In genomic region chr10:86781641-86782040, GRCm38 (mm10) we compare ENCODE assay signal across 18 mouse cellular contexts. TPM values are rescaled to one million over a fixed set of nuclear protein-coding genes. Genes with fewer than 3 reads are reported as not detected.
DNase-seq lines count a peak whose midpoint lies in the region; ATAC-seq lines count a peak whose summit lies in the region.
"Had no signal": no experiment of that assay in that cellular context is flagged by ENCODE, and none has a peak within 500 bp of the region (broad histone marks: within the 10 kb centered on the region; RNA-seq: fewer than 3 reads in every experiment).

No protein-coding gene starts in this region.

- H3K4me3 ChIP-seq in heart, embryonic 12.5 days = no peak overlapping the region
- H3K4me3 ChIP-seq in megakaryocyte, embryonic 14.5 days (replicated peaks) = peak overlapping the region; percentile 76
- no peak overlapping the region for H3K4me3 ChIP-seq in midbrain, embryonic 12.5 days
- no peak overlapping the region for H3K4me3 ChIP-seq in stomach, embryonic 16.5 days (replicated peaks; ENCODE audit: low read length)
- H3K4me3 ChIP-seq: erythroblast, embryonic 14.5 days; liver, embryonic 12.5 days; lung, embryonic 15.5 days; stomach, embryonic 15.5 days had no signal

- no peaks in the 10 kb centered on the region for H3K27me3 ChIP-seq in heart, embryonic 12.5 days (replicated peaks)
- no peaks in the 10 kb centered on the region for H3K27me3 ChIP-seq in megakaryocyte, embryonic 14.5 days (replicated peaks)
- H3K27me3 ChIP-seq in midbrain, embryonic 12.5 days = peaks cover 29% of the 10 kb centered on the region
- H3K27me3 ChIP-seq in stomach, embryonic 16.5 days (ENCODE audit: control insufficient read depth, insufficient read depth, low read length) = no peaks in the 10 kb centered on the region
- H3K27me3 ChIP-seq: liver, embryonic 12.5 days; lung, embryonic 15.5 days; stomach, embryonic 15.5 days had no signal

- H3K27ac ChIP-seq in heart, embryonic 12.5 days (ENCODE audit: poor library complexity, severe bottlenecking) = no peak overlapping the region
- no peak overlapping the region for H3K27ac ChIP-seq in midbrain, embryonic 12.5 days (replicated peaks)
- peak overlapping the region; percentile 64 for H3K27ac ChIP-seq in stomach, embryonic 16.5 days (ENCODE audit: low read length)
- H3K27ac ChIP-seq: liver, embryonic 12.5 days; lung, embryonic 15.5 days; stomach, embryonic 15.5 days had no signal

- peaks cover 53% of the 10 kb centered on the region for H3K4me1 ChIP-seq in heart, embryonic 12.5 days (replicated peaks)
- H3K4me1 ChIP-seq in megakaryocyte, embryonic 14.5 days = peaks cover 80% of the 10 kb centered on the region
- peaks cover 24% of the 10 kb centered on the region for H3K4me1 ChIP-seq in midbrain, embryonic 12.5 days
- peaks cover 13% of the 10 kb centered on the region; the same call in 1 of the 2 replicates for H3K4me1 ChIP-seq in stomach, embryonic 16.5 days (ENCODE audit: control insufficient read depth, insufficient read depth, low read length)

- H3K9me3 ChIP-seq in heart, embryonic 12.5 days (replicated peaks) = no peaks in the 10 kb centered on the region
- no peaks in the 10 kb centered on the region for H3K9me3 ChIP-seq in megakaryocyte, embryonic 14.5 days
- H3K9me3 ChIP-seq in midbrain, embryonic 12.5 days = no peaks in the 10 kb centered on the region
- no peaks in the 10 kb centered on the region for H3K9me3 ChIP-seq in stomach, embryonic 16.5 days (replicated peaks; ENCODE audit: control insufficient read depth, low read length)
- H3K9me3 ChIP-seq: liver, embryonic 12.5 days; lung, embryonic 15.5 days; stomach, embryonic 15.5 days had no signal

- WGBS in heart, embryonic 12.5 days = 41% methylated on average over 5 of the region's 5 CpGs
- WGBS in midbrain, embryonic 12.5 days = 22% methylated on average over 5 of the region's 5 CpGs
- 53% methylated on average over 5 of the region's 5 CpGs for WGBS in stomach, embryonic 16.5 days

- no peak for ATAC-seq in heart, embryonic 12.5 days (ENCODE audit: insufficient number of reproducible peaks, low FRiP score)
- ATAC-seq in megakaryocyte, adult 5-6 weeks (ENCODE audit: poor library complexity, severe bottlenecking) = no peak
- no peak for ATAC-seq in midbrain, embryonic 12.5 days (ENCODE audit: low FRiP score, low read depth)
- ATAC-seq in stomach, embryonic 16.5 days (ENCODE audit: insufficient read depth, low FRiP score) = no peak
- ATAC-seq in erythroblast, adult 5-6 weeks (replicated peaks; ENCODE audit: low FRiP score, poor library complexity, severe bottlenecking) = no peak
- ATAC-seq: intestine, postnatal 0 days; liver, embryonic 12.5 days had no signal

- H3K9ac ChIP-seq in heart, embryonic 12.5 days = 0 out of 2 replicates have a peak overlapping the region, but pooled peaks have one; percentile 36
- 0 out of 2 replicates have a peak overlapping the region, but pooled peaks have one; percentile 7 for H3K9ac ChIP-seq in midbrain, embryonic 12.5 days (replicated peaks)
- H3K9ac ChIP-seq in stomach, embryonic 16.5 days (ENCODE audit: low read length) = peak overlapping the region; percentile 56; the same call in 1 of the 2 replicates
- H3K9ac ChIP-seq: liver, embryonic 12.5 days; lung, embryonic 15.5 days; stomach, embryonic 15.5 days had no signal

- no peak for DNase-seq in heart, postnatal 4 days
- DNase-seq: adrenal gland, postnatal 25 days; cerebellum, adult 9-11 months; heart, postnatal 14 days; kidney, postnatal 25 days; thymus, postnatal 14 days had no signal

- H3K4me2 ChIP-seq in heart, embryonic 12.5 days = no peak overlapping the region
- no peak overlapping the region for H3K4me2 ChIP-seq in midbrain, embryonic 12.5 days (replicated peaks)
- no peak overlapping the region for H3K4me2 ChIP-seq in stomach, embryonic 16.5 days (ENCODE audit: low read depth, low read length)
- H3K4me2 ChIP-seq: lung, embryonic 15.5 days; stomach, embryonic 15.5 days had no signal

- H3K36me3 ChIP-seq in heart, embryonic 12.5 days = no peaks in the 10 kb centered on the region
- H3K36me3 ChIP-seq in megakaryocyte, embryonic 14.5 days (replicated peaks; ENCODE audit: low read length) = no peaks in the 10 kb centered on the region
- no peaks in the 10 kb centered on the region for H3K36me3 ChIP-seq in midbrain, embryonic 12.5 days
- H3K36me3 ChIP-seq in stomach, embryonic 16.5 days (ENCODE audit: control insufficient read depth, insufficient read depth, low read length) = no peaks in the 10 kb centered on the region
- H3K36me3 ChIP-seq: liver, embryonic 12.5 days; lung, embryonic 15.5 days; stomach, embryonic 15.5 days had no signal

RNA-seq across cellular contexts. Expression of gene Nt5dc3, which starts 2.8 kb away (rescaled TPM):
- polyA plus RNA-seq in heart, embryonic 12.5 days (2016; fragmentation: Nextera tagmentation; extraction: Ambion mirVana) = 2.0 and 2.7 TPM in 2 replicates
- total RNA-seq in heart, postnatal 4 days (2021) = 10 to 100 TPM; 35.0 to 35.1 TPM
- polyA plus RNA-seq in megakaryocyte, embryonic 14.5 days (2012; ENCODE audit: insufficient read depth, low replicate concordance) = 0.95 and 1.2 TPM in 2 replicates
- 2.0 and 2.5 TPM in 2 replicates for total RNA-seq in megakaryocyte, adult 5-6 weeks (2015)
- total RNA-seq in megakaryocyte, adult 5-6 weeks (2017) = 1.7 and 1.8 TPM in 2 replicates
- polyA plus RNA-seq in midbrain, embryonic 12.5 days (2016; fragmentation: Nextera tagmentation; extraction: Ambion mirVana) = 2.1 and 2.5 TPM in 2 replicates
- polyA plus RNA-seq in stomach, embryonic 16.5 days (2015; fragmentation: Nextera tagmentation; extraction: Ambion mirVana) = 1.5 and 1.8 TPM in 2 replicates
- 1.3 and 1.5 TPM in 2 replicates for total RNA-seq in erythroblast, adult 5-6 weeks (2015; ENCODE audit: low replicate concordance)
- 0.17 and 0.70 TPM in 2 replicates for total RNA-seq in erythroblast, adult 5-6 weeks (2017; ENCODE audit: low replicate concordance)

RNA-seq across cellular contexts. Expression of gene Gm49358, which starts 17.9 kb away (rescaled TPM):
- not detected in 2 replicates for polyA plus RNA-seq in heart, embryonic 12.5 days (2016; fragmentation: Nextera tagmentation; extraction: Ambion mirVana)
- total RNA-seq in heart, postnatal 4 days (2021) = 10 to 100 TPM; 12.8 to 14.2 TPM
- not detected in 2 replicates for polyA plus RNA-seq in megakaryocyte, embryonic 14.5 days (2012; ENCODE audit: insufficient read depth, low replicate concordance)
- not detected in 2 replicates for total RNA-seq in megakaryocyte, adult 5-6 weeks (2015)
- 3.6 TPM in 1 of 2 replicates, not detected in the other for total RNA-seq in megakaryocyte, adult 5-6 weeks (2017)
- polyA plus RNA-seq in midbrain, embryonic 12.5 days (2016; fragmentation: Nextera tagmentation; extraction: Ambion mirVana) = not detected in 2 replicates
- not detected in 2 replicates for polyA plus RNA-seq in stomach, embryonic 16.5 days (2015; fragmentation: Nextera tagmentation; extraction: Ambion mirVana)
- total RNA-seq in erythroblast, adult 5-6 weeks (2015; ENCODE audit: low replicate concordance) = not detected in 2 replicates
- 1.2 TPM in 1 of 2 replicates, not detected in the other for total RNA-seq in erythroblast, adult 5-6 weeks (2017; ENCODE audit: low replicate concordance)
- total RNA-seq: granulocyte monocyte progenitor cell, adult 5-6 weeks had no signal
- polyA plus RNA-seq: erythroblast, embryonic 14.5 days; intestine, postnatal 0 days; liver, embryonic 12.5 days; lung, embryonic 15.5 days; stomach, embryonic 15.5 days had no signal
